Mouse (Mus musculus) right cerebral cortex, adult 18-20 months (tissue): Measurements from ENCODE around the gene Papss1.

Experiments used
- DNase-seq: peaks from one replicate; pipeline ENCODE4 v3.0.0; 2022; ENCODE audit warnings: mixed read lengths

Gene Papss1

GRCm38 (mm10) chr3:131587959-131588358 lies 23.4 kb downstream of the Papss1 start:
- DNase-seq: peak; percentile 39

GRCm38 (mm10) chr3:131593143-131593798 lies 28.7 kb downstream of the Papss1 start:
- no peak for DNase-seq

- DNase-seq: peak; percentile 28
These were observed 29.8 kb downstream of the Papss1 start for GRCm38 (mm10) chr3:131594361-131594760.

- no peak for DNase-seq
These were observed 31.1 kb downstream of the Papss1 start for GRCm38 (mm10) chr3:131595546-131596245.

GRCm38 (mm10) chr3:131600726-131601125 lies 36.2 kb downstream of the Papss1 start:
- DNase-seq: no peak

GRCm38 (mm10) chr3:131601366-131601765 lies 36.8 kb downstream of the Papss1 start:
- no peak for DNase-seq

GRCm38 (mm10) chr3:131602995-131603414 lies 38.4 kb downstream of the Papss1 start:
- DNase-seq: no peak

GRCm38 (mm10) chr3:131608112-131608511 lies 43.5 kb downstream of the Papss1 start:
- DNase-seq: no peak

- DNase-seq: no peak
These were observed 45.1 kb downstream of the Papss1 start for GRCm38 (mm10) chr3:131609651-131610050.

- no peak for DNase-seq
These were observed 46.0 kb downstream of the Papss1 start for GRCm38 (mm10) chr3:131610595-131610994.

- no peak for DNase-seq
These were observed 48.3 kb downstream of the Papss1 start for GRCm38 (mm10) chr3:131612847-131613246.

- no peak for DNase-seq
These were observed 49.5 kb downstream of the Papss1 start for GRCm38 (mm10) chr3:131614056-131614455.

GRCm38 (mm10) chr3:131618580-131619338 lies 54.2 kb downstream of the Papss1 start:
- DNase-seq: no peak

- DNase-seq: no peak
These were observed 58.6 kb downstream of the Papss1 start for GRCm38 (mm10) chr3:131623208-131623607.

GRCm38 (mm10) chr3:131624063-131624462 lies 59.5 kb downstream of the Papss1 start:
- DNase-seq: no peak

GRCm38 (mm10) chr3:131627476-131627875 lies 62.9 kb downstream of the Papss1 start:
- no peak for DNase-seq

GRCm38 (mm10) chr3:131628265-131628664 lies 63.7 kb downstream of the Papss1 start:
- no peak for DNase-seq

GRCm38 (mm10) chr3:131628931-131629330 lies 64.4 kb downstream of the Papss1 start:
- no peak for DNase-seq

- DNase-seq: no peak
These were observed 66.1 kb downstream of the Papss1 start for GRCm38 (mm10) chr3:131630407-131631317.

- no peak for DNase-seq
These were observed 66.8 kb downstream of the Papss1 start for GRCm38 (mm10) chr3:131631318-131631870.

- no peak for DNase-seq
These were observed 69.5 kb downstream of the Papss1 start for GRCm38 (mm10) chr3:131634091-131634490.

- no peak for DNase-seq
These were observed 71.6 kb downstream of the Papss1 start for GRCm38 (mm10) chr3:131636126-131636525.
